Mouse (Mus musculus): Measurements from ENCODE around the gene Mme.

Gene Mme

GRCm38 (mm10) chr3:63350704-63351103, 109.4 kb downstream of the Mme start:
- in situ Hi-C loops (cut with MboI, MseI) = no loop called here

DNA sequence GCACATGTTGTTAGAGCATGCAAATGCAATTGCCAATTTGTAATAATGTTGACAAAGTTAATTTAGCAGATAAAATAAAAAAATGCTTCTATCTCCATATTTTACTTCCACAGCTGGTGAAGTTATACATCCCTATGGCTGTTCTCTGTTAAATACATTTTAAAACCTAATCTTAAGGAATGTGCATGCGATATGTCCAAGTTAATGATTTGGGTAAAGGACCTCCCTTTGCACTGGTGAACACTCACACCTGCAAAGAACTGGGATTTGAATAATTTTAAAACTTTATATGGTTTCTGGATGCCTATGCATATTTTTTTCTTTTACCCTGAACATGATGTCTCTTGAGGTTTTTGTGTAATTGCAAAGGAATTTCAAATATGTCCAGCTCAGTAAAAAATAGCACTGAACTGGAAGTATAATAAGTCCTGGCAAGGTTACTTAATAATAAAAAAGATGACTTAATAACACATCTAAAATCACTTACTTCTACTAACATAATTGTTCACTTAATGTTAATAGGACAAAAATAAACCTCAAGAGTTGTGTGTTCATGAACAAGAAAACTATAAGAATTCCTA, 110.4 kb downstream of the Mme start:
- in situ Hi-C loops (cut with MboI, MseI) = no loop called here

DNA sequence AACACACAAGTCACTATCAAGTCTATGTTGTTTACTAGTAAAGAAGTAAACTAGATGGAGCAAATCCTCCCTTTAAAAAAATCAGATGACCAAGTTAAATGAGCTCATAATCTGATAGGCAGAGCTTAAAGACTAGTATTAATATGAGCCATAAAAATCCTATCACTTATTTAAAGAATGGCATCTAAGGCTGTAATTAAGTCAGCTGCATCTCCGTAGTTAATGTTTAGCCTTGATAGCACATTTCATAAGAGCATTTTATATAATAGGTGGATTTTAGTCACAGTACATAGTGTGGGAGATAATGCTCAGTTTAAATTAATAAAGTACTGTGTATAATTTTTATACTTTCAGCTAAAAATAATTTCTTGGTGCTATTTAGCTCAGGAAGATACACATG, 118.2 kb downstream of the Mme start:
- in situ Hi-C loops (cut with MboI, MseI) = no loop called here

DNA sequence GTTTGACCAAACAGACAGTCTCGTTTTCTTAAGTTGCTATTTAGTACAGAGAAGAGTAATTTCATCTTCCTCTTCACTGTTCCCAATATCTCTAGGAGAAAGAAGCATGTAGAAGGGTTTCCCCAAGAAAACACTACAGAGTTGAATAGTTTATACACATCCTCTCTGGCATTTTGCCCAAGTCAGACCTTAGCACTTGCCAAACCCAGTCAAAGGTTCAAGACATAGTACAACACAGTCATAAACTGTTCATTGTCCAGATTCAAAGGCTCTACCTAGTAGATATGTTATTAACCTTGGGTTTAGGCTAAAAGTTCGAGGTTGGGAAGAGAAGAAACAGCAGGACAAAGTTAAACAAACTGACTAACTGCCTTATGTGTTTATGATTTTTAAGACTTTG, 143.7 kb downstream of the Mme start:
- in situ Hi-C loops (cut with MboI, MseI) = no loop called here

DNA sequence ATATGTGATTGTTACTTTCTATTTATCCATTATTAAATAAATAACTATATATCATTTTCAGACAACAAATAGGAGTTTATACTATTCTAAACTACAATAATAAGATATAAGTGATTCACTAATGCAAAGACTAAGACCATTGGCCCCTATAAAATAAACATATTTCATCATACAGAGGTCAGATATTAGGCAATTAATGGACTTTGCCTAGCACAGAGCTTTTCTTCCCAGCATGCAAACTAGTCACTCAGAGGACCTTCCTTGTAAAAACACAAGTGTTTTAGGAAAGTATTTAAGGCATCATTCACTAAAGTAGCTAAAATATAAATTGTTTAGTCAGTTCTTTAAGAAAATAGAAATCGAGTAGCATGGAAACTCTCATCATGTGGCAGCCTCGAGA, 149.4 kb downstream of the Mme start:
- in situ Hi-C loops (cut with MboI, MseI) = no loop called here

DNA sequence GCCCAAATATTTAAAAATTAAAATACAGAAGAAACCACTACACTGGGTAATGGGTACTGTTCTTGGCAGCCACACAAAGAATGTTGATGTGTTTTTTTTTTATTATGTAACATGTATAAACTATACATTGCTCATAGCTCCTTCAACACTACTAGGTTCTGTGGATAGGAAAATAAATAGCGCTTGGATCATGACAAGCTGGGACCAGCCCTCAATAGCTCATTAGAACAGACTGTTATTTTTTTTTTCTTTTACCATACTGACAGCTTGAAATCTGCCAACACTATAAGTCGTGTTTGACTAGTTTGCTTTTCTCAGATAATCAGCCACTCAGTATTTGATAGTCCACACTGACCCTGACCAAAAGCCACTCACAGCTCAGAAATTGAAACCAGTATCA, 150.0 kb downstream of the Mme start:
- in situ Hi-C loops (cut with MboI, MseI) = no loop called here

DNA sequence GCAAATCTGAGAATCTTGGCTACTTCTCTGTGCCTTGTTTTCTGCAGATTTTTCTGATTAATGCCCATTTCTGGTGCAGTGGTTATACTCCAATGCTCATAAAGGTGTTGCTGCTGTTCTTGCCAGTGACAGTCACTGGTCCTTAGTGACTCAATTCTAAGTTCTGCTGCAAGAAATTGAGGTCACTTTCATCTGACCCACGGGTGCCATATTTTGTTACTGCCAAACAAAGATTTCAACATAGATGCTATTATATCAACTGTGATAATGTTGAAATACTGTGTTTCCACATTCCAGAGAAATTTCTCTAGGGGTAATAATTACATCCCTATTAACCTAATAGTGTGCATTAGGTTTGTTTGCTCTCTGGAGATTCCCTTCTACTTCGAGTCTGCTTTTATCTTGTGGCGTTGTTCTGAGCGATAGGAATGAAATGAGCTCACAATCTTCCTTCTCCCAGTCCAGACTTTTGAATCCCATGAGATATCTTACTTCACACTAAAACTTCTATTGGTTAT, 153.1 kb downstream of the Mme start:
- in situ Hi-C loops (cut with MboI, MseI) = no loop called here

GRCm38 (mm10) chr3:63398171-63398570, 156.8 kb downstream of the Mme start:
- in situ Hi-C loops (cut with MboI, MseI) = no loop called here

GRCm38 (mm10) chr3:63406438-63406837, 165.1 kb downstream of the Mme start:
- in situ Hi-C loops (cut with MboI, MseI) = no loop called here

GRCm38 (mm10) chr3:63411006-63411405, 169.7 kb downstream of the Mme start:
- in situ Hi-C loops (cut with MboI, MseI) = no loop called here

DNA sequence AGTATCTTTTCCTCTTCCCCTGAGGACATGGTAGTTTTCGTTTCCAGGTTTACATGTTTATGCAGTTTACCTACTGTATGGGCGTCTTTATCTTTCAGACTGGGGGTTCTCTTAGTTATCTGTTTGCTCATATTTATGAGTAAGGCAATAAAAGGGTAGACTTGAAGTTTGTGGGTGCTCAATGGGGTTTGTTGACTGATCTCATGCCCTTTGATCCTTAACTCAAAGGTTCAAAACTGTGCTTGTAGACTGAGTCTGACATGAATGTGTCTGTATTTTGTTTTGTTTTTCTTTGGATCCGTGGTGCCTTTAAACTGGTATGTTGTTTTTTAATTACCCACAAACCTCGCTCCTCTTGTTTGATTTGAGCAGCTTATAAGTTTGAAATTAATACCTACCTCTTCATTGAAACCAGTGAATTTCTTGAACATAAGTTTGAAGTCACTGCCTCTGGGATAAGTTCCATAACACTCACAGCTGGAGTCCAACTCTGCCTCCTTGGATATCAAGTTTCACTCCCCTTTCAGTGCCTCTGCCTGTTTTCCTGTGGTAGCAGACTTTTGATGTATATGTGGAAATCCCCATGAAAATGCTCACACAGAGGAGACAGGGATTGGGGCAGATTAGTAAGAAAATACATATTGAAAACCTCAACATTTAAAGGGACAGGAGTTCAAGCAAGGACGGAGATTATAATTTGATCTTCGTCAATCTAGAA, 171.0 kb downstream of the Mme start:
- in situ Hi-C loops (cut with MboI, MseI) = no loop called here

DNA sequence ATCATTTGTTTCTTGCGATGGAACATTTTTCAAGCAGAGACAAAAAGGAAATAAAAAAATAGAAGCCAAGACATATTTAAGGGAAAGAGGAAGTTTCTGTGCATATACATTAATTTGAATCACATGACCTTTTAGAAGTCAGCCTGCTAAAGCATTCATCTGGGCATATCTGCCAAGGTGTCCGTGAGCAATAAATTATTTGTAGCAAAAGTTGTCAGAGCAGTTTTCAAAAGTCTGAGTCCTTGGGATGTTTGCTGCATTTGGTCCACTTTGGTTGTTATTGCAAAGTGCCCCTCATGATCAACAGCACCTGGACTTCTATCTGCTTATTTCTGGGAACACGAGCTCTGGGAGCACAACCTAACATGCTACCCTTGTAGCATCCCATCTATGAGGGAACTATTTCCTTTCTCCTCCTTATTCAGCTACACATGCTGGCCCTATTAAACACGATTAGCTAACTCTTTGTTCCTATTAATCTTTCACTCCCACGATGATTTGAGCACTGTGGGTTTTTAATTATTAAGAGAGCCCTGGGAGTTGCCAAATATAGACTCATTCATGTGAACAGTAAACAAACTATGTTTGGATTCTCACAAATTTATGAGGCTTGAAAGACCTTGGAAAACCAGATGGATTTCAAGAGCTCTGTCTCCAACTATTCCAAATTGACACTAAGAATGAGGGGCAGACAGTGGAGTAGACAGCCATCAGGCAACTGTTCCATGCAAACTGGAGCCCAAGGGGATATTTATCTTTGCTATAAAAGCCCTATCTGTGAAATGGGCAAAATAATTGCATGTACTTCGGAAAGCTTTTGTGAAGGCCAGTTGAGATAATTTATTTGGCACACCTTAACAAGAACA, 171.9 kb downstream of the Mme start:
- in situ Hi-C loops (cut with MboI, MseI) = no loop called here

DNA sequence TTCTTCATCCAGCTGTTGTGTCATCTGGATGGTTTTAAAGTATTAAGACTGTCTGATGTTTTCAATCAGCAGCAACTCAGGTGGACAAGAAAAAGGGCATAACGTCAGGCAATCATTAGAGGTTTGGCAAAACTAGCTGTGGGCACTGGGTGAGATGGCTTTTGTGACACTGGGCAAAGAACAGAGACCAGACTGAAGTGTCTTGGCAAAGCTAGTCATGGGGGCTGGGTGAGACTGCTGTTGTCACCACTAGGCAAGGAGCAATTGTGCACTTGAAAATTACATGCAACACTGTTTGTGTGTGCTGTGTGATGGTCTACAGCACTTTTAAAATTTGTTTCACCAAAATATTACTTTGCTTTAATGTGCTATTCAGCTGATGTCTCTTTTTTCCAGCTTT, 175.9 kb downstream of the Mme start:
- in situ Hi-C loops (cut with MboI, MseI) = no loop called here

- in situ Hi-C loops (cut with MboI, MseI) = no loop called here
Measured at GRCm38 (mm10) chr3:63417758-63418157, 176.4 kb downstream of the Mme start.

- in situ Hi-C loops (cut with MboI, MseI) = no loop called here
Measured at GRCm38 (mm10) chr3:63423552-63423951, 182.2 kb downstream of the Mme start.

All from T-helper 17 cell (primary cell).